36 mouse cellular contexts compared by ENCODE assay signal in genomic region chr19:38308116-38308515, GRCm38 (mm10). TPM values are rescaled to one million over a fixed set of nuclear protein-coding genes. Genes with fewer than 3 reads are reported as not detected.
"Had no signal": no experiment of that assay in that cellular context is flagged by ENCODE, and none has a peak within 500 bp of the region (broad histone marks: within the 10 kb centered on the region; RNA-seq: fewer than 3 reads in every experiment).

No protein-coding gene starts in this region.

- H3K9ac ChIP-seq: limb, embryonic 12.5 days; limb, embryonic 13.5 days; limb, embryonic 15.5 days; liver, embryonic 12.5 days; liver, embryonic 13.5 days; liver, embryonic 14.5 days; liver, embryonic 15.5 days; liver, postnatal 0 days; lung, embryonic 14.5 days; lung, embryonic 15.5 days; midbrain, embryonic 12.5 days; midbrain, embryonic 13.5 days; midbrain, embryonic 15.5 days; neural tube, embryonic 12.5 days had no signal

- H3K27ac ChIP-seq: left cerebral cortex, adult 2 months; limb, embryonic 10.5 days; limb, embryonic 12.5 days; limb, embryonic 13.5 days; limb, embryonic 15.5 days; liver, embryonic 12.5 days; liver, embryonic 13.5 days; liver, embryonic 14.5 days; liver, embryonic 15.5 days; lung, embryonic 15.5 days; macrophage; midbrain, embryonic 10.5 days; midbrain, embryonic 12.5 days; midbrain, embryonic 13.5 days; midbrain, embryonic 15.5 days; neural tube, embryonic 12.5 days had no signal

- H3K4me3 ChIP-seq: left cerebral cortex, adult 2 months; limb, embryonic 10.5 days; limb, embryonic 12.5 days; limb, embryonic 13.5 days; limb, embryonic 15.5 days; liver, embryonic 12.5 days; liver, embryonic 13.5 days; liver, embryonic 15.5 days; lung, embryonic 15.5 days; megakaryocyte, embryonic 14.5 days; midbrain, embryonic 10.5 days; midbrain, embryonic 12.5 days; midbrain, embryonic 13.5 days; midbrain, embryonic 15.5 days; myocyte; neural tube, embryonic 12.5 days had no signal

- H3K9me3 ChIP-seq: limb, embryonic 10.5 days; limb, embryonic 12.5 days; limb, embryonic 13.5 days; limb, embryonic 15.5 days; liver, embryonic 12.5 days; liver, embryonic 13.5 days; liver, embryonic 15.5 days; lung, embryonic 15.5 days; midbrain, embryonic 10.5 days; midbrain, embryonic 12.5 days; midbrain, embryonic 13.5 days; midbrain, embryonic 15.5 days; neural tube, embryonic 12.5 days had no signal

- H3K27me3 ChIP-seq: limb, embryonic 12.5 days; limb, embryonic 13.5 days; limb, embryonic 15.5 days; liver, embryonic 13.5 days; liver, embryonic 15.5 days; lung, embryonic 15.5 days; megakaryocyte, embryonic 14.5 days; midbrain, embryonic 12.5 days; midbrain, embryonic 13.5 days; midbrain, embryonic 15.5 days; neural tube, embryonic 12.5 days had no signal

- H3K36me3 ChIP-seq: limb, embryonic 10.5 days; limb, embryonic 12.5 days; limb, embryonic 13.5 days; limb, embryonic 15.5 days; liver, embryonic 12.5 days; liver, embryonic 13.5 days; liver, embryonic 15.5 days; lung, embryonic 15.5 days; midbrain, embryonic 10.5 days; midbrain, embryonic 12.5 days; neural tube, embryonic 12.5 days had no signal

- DNase-seq: left cerebral cortex, postnatal 4 days; liver; liver, embryonic 13.5 days; liver, postnatal 0 days; lung, adult 18-20 months; lung, adult 2 months; lung, embryonic 14.5 days; lung, postnatal 10 days; lung, postnatal 14 days; lung, postnatal 36 days; lung, postnatal 4 days; midbrain, embryonic 14.5 days had no signal

- H3K4me1 ChIP-seq: limb, embryonic 10.5 days; limb, embryonic 12.5 days; limb, embryonic 13.5 days; limb, embryonic 15.5 days; liver, embryonic 12.5 days; liver, embryonic 13.5 days; liver, embryonic 15.5 days; lung, embryonic 15.5 days; megakaryocyte, embryonic 14.5 days; midbrain, embryonic 10.5 days; midbrain, embryonic 12.5 days; midbrain, embryonic 13.5 days; midbrain, embryonic 15.5 days; neural tube, embryonic 12.5 days had no signal

- ATAC-seq: liver, embryonic 12.5 days; liver, postnatal 0 days; lung, postnatal 0 days; midbrain, embryonic 13.5 days; midbrain, embryonic 15.5 days; midbrain, embryonic 16.5 days had no signal

- H3K4me2 ChIP-seq: limb, embryonic 12.5 days; limb, embryonic 13.5 days; limb, embryonic 15.5 days; liver, embryonic 11.5 days; liver, embryonic 12.5 days; liver, embryonic 13.5 days; liver, embryonic 15.5 days; lung, embryonic 14.5 days; lung, embryonic 15.5 days; midbrain, embryonic 12.5 days; midbrain, embryonic 13.5 days; midbrain, embryonic 15.5 days; neural tube, embryonic 12.5 days had no signal

RNA-seq across cellular contexts. Expression of gene Lgi1, which starts 43.8 kb away (rescaled TPM):
- total RNA-seq: liver, adult 2 months; megakaryocyte, adult 5-6 weeks; megakaryocyte-erythroid progenitor cell, adult 5-6 weeks; monocyte, adult 5-6 weeks had no signal
- polyA plus RNA-seq: liver, adult 2 months; liver, postnatal 0 days; lung, embryonic 14.5 days; macrophage; myocyte had no signal
